Mouse (Mus musculus): ENCODE measurements around the gene Zc3h12d. TPM values are rescaled to one million over a fixed set of nuclear protein-coding genes. Genes with fewer than 3 reads are reported as not detected.
"Not testable (repeated sequence)": the region's sequence is repeated elsewhere in the genome, so short reads cannot be mapped to it uniquely, and the experiment has no call there.

The Zc3h12d gene
- total RNA-seq, 2 experiments from 2014 or later, result 0.38 to 0.84 TPM

GRCm38 (mm10) chr10:7866762-7867665 lies 34.7 kb downstream of the Zc3h12d start:
- no peak for ATAC-seq (replicated peaks; ENCODE audit: low FRiP score, poor library complexity, severe bottlenecking)

GRCm38 (mm10) chr10:7867666-7868030 lies 35.4 kb downstream of the Zc3h12d start:
- no peak for ATAC-seq (replicated peaks; ENCODE audit: low FRiP score, poor library complexity, severe bottlenecking)

GRCm38 (mm10) chr10:7869746-7870145 lies 37.5 kb downstream of the Zc3h12d start:
- ATAC-seq (replicated peaks; ENCODE audit: low FRiP score, poor library complexity, severe bottlenecking), result no peak

- ATAC-seq (replicated peaks; ENCODE audit: low FRiP score, poor library complexity, severe bottlenecking), result no peak
Measured at GRCm38 (mm10) chr10:7870571-7871315, 38.5 kb downstream of the Zc3h12d start.

GRCm38 (mm10) chr10:7871381-7872020 lies 39.2 kb downstream of the Zc3h12d start:
- ATAC-seq (replicated peaks; ENCODE audit: low FRiP score, poor library complexity, severe bottlenecking), result no peak

- no peak for ATAC-seq (replicated peaks; ENCODE audit: low FRiP score, poor library complexity, severe bottlenecking)
Measured at GRCm38 (mm10) chr10:7874194-7874593, 41.9 kb downstream of the Zc3h12d start.

GRCm38 (mm10) chr10:7880283-7880682 lies 48.0 kb downstream of the Zc3h12d start:
- ATAC-seq (replicated peaks; ENCODE audit: low FRiP score, poor library complexity, severe bottlenecking), result not testable (repeated sequence)

- ATAC-seq (replicated peaks; ENCODE audit: low FRiP score, poor library complexity, severe bottlenecking), result no peak
Measured at GRCm38 (mm10) chr10:7881971-7882370, 49.7 kb downstream of the Zc3h12d start.

GRCm38 (mm10) chr10:7883524-7883923 lies 51.3 kb downstream of the Zc3h12d start:
- ATAC-seq (replicated peaks; ENCODE audit: low FRiP score, poor library complexity, severe bottlenecking), result peak; percentile 63; the same call in 1 of the 2 replicates

- ATAC-seq (replicated peaks; ENCODE audit: low FRiP score, poor library complexity, severe bottlenecking), result no peak
Measured at GRCm38 (mm10) chr10:7888256-7888868, 56.1 kb downstream of the Zc3h12d start.

- no peak for ATAC-seq (replicated peaks; ENCODE audit: low FRiP score, poor library complexity, severe bottlenecking)
Measured at GRCm38 (mm10) chr10:7900719-7901627, 68.7 kb downstream of the Zc3h12d start.

GRCm38 (mm10) chr10:7904157-7904556 lies 71.9 kb downstream of the Zc3h12d start:
- no peak for ATAC-seq (replicated peaks; ENCODE audit: low FRiP score, poor library complexity, severe bottlenecking)

GRCm38 (mm10) chr10:7907151-7907550 lies 74.9 kb downstream of the Zc3h12d start:
- no peak for ATAC-seq (replicated peaks; ENCODE audit: low FRiP score, poor library complexity, severe bottlenecking)

GRCm38 (mm10) chr10:7911268-7911667 lies 79.0 kb downstream of the Zc3h12d start:
- ATAC-seq (replicated peaks; ENCODE audit: low FRiP score, poor library complexity, severe bottlenecking), result no peak

Other genes with a start within 250 kb of the Zc3h12d start
- not detected in 2 replicates for gene Lrp11, start 242.7 kb upstream of the Zc3h12d start, total RNA-seq (2015; ENCODE audit: low replicate concordance)
- gene Lrp11, start 242.7 kb upstream of the Zc3h12d start, total RNA-seq (2017; ENCODE audit: low replicate concordance), result not detected in 2 replicates
- 12.6 and 20.5 TPM in 2 replicates for gene Nup43, start 165.0 kb upstream of the Zc3h12d start, total RNA-seq (2015; ENCODE audit: low replicate concordance)
- gene Nup43, start 165.0 kb upstream of the Zc3h12d start, total RNA-seq (2017; ENCODE audit: low replicate concordance), result 7.9 and 10.9 TPM in 2 replicates
- gene Pcmt1, start 151.3 kb upstream of the Zc3h12d start, total RNA-seq (2015; ENCODE audit: low replicate concordance), result 136 and 147 TPM in 2 replicates
- gene Pcmt1, start 151.3 kb upstream of the Zc3h12d start, total RNA-seq (2017; ENCODE audit: low replicate concordance), result 116 and 188 TPM in 2 replicates
- gene Lats1, start 151.3 kb upstream of the Zc3h12d start, total RNA-seq (2015; ENCODE audit: low replicate concordance), result 14.4 and 18.0 TPM in 2 replicates
- gene Lats1, start 151.3 kb upstream of the Zc3h12d start, total RNA-seq (2017; ENCODE audit: low replicate concordance), result 10.4 and 12.2 TPM in 2 replicates
- 44.9 and 66.7 TPM in 2 replicates for gene Katna1, start 106.5 kb upstream of the Zc3h12d start, total RNA-seq (2015; ENCODE audit: low replicate concordance)
- gene Katna1, start 106.5 kb upstream of the Zc3h12d start, total RNA-seq (2017; ENCODE audit: low replicate concordance), result 59.5 and 67.9 TPM in 2 replicates
- 37.5 and 85.5 TPM in 2 replicates for gene Ginm1, start 39.6 kb upstream of the Zc3h12d start, total RNA-seq (2015; ENCODE audit: low replicate concordance)
- 54.2 and 67.4 TPM in 2 replicates for gene Ginm1, start 39.6 kb upstream of the Zc3h12d start, total RNA-seq (2017; ENCODE audit: low replicate concordance)
- 35.7 and 36.0 TPM in 2 replicates for gene Ppil4, start 39.6 kb upstream of the Zc3h12d start, total RNA-seq (2015; ENCODE audit: low replicate concordance)
- 66.4 and 88.2 TPM in 2 replicates for gene Ppil4, start 39.6 kb upstream of the Zc3h12d start, total RNA-seq (2017; ENCODE audit: low replicate concordance)
- gene Tab2, start 123.8 kb downstream of the Zc3h12d start, total RNA-seq (2015; ENCODE audit: low replicate concordance), result 143 and 208 TPM in 2 replicates
- gene Tab2, start 123.8 kb downstream of the Zc3h12d start, total RNA-seq (2017; ENCODE audit: low replicate concordance), result 77.1 and 82.2 TPM in 2 replicates